Mouse (Mus musculus): ENCODE results near the gene Rala.
"Not testable (repeated sequence)": the region's sequence is repeated elsewhere in the genome, so short reads cannot be mapped to it uniquely, and the experiment has no call there.

Rala gene

GRCm38 (mm10) chr13:17944078-17944917, at the start of gene Rala:
Gene Rala, minus strand, starts transcription at chr13:17944239.
- DNase-seq (ENCODE audit: low read depth, low spot score): peak; percentile 94

- DNase-seq (ENCODE audit: low read depth, low spot score): no peak
These were observed 49.4 kb upstream of the Rala start for GRCm38 (mm10) chr13:17993515-17993847.

- DNase-seq (ENCODE audit: low read depth, low spot score): peak; percentile 94
These were observed 48.9 kb upstream of the Rala start, which contains the start of gene Yae1d1 for GRCm38 (mm10) chr13:17992697-17993514. Gene Yae1d1, minus strand, starts transcription at chr13:17993349.

- DNase-seq (ENCODE audit: low read depth, low spot score): no peak
These were observed 48.0 kb upstream of the Rala start for GRCm38 (mm10) chr13:17992009-17992408.

GRCm38 (mm10) chr13:17983194-17983593, 39.2 kb upstream of the Rala start:
- DNase-seq (ENCODE audit: low read depth, low spot score): peak; percentile 83

GRCm38 (mm10) chr13:17982634-17983033, 38.6 kb upstream of the Rala start:
- DNase-seq (ENCODE audit: low read depth, low spot score): no peak

GRCm38 (mm10) chr13:17976854-17977739, 33.1 kb upstream of the Rala start:
- no peak for DNase-seq (ENCODE audit: low read depth, low spot score)

GRCm38 (mm10) chr13:17975891-17976290, 31.9 kb upstream of the Rala start:
- peak; percentile 51 for DNase-seq (ENCODE audit: low read depth, low spot score)

GRCm38 (mm10) chr13:17975457-17975856, 31.4 kb upstream of the Rala start:
- no peak for DNase-seq (ENCODE audit: low read depth, low spot score)

GRCm38 (mm10) chr13:17974734-17975133, 30.7 kb upstream of the Rala start:
- DNase-seq (ENCODE audit: low read depth, low spot score): no peak

- no peak for DNase-seq (ENCODE audit: low read depth, low spot score)
These were observed 16.6 kb upstream of the Rala start for GRCm38 (mm10) chr13:17960613-17961012.

- DNase-seq (ENCODE audit: low read depth, low spot score): peak; percentile 13
These were observed 10.2 kb upstream of the Rala start for GRCm38 (mm10) chr13:17954282-17954681.

GRCm38 (mm10) chr13:17950581-17950980, 6.5 kb upstream of the Rala start:
- not testable (repeated sequence) for DNase-seq (ENCODE audit: low read depth, low spot score)

GRCm38 (mm10) chr13:17949555-17949954, 5.5 kb upstream of the Rala start:
- DNase-seq (ENCODE audit: low read depth, low spot score): no peak

GRCm38 (mm10) chr13:17943306-17944077, 547 bp downstream of the Rala start:
- DNase-seq (ENCODE audit: low read depth, low spot score): peak; percentile 23

- no peak for DNase-seq (ENCODE audit: low read depth, low spot score)
These were observed 1.7 kb downstream of the Rala start for GRCm38 (mm10) chr13:17942338-17942737.

- DNase-seq (ENCODE audit: low read depth, low spot score): peak; percentile 40
These were observed 36.7 kb downstream of the Rala start for GRCm38 (mm10) chr13:17907309-17907708.

- DNase-seq (ENCODE audit: low read depth, low spot score): no peak
These were observed 42.6 kb downstream of the Rala start for GRCm38 (mm10) chr13:17901474-17901873.

GRCm38 (mm10) chr13:17900641-17901040, 43.4 kb downstream of the Rala start:
- DNase-seq (ENCODE audit: low read depth, low spot score): peak; percentile 75

- no peak for DNase-seq (ENCODE audit: low read depth, low spot score)
These were observed 47.0 kb downstream of the Rala start for GRCm38 (mm10) chr13:17897040-17897439.

GRCm38 (mm10) chr13:17891545-17891944, 52.5 kb downstream of the Rala start:
- DNase-seq (ENCODE audit: low read depth, low spot score): peak; percentile 72
